Mouse (Mus musculus) limb, embryonic 14.5 days (tissue): ENCODE measurements around the gene Tspan7. TPM values are rescaled to one million over a fixed set of nuclear protein-coding genes. Genes with fewer than 3 reads are reported as not detected.

ENCODE experiments used
- ATAC-seq: fragments of 200-750 bp; cut with Nextera tagmentation; 2 replicates; pipeline ENCODE4 v1.8.0; 2017; ENCODE audit warnings: low read depth, moderate number of reproducible peaks, moderate TSS enrichment; ENCODE audit not compliant: low FRiP score
- DNase-seq: peaks from one replicate; pipeline ENCODE4 v3.0.0-alpha.2; 2015; ENCODE audit warnings: low spot score
- H3K27ac ChIP-seq: fragments of 300-500 bp; sonication (generic); replicated peaks from 2 replicates; pipeline ENCODE4 v1.5.1; 2014; ENCODE audit warnings: low read depth, mild to moderate bottlenecking, low read length, moderate library complexity, mixed read lengths
- H3K27me3 ChIP-seq: fragments of 300-500 bp; sonication (generic); 2 replicates; pipeline ENCODE4 v1.6.1; 2014; ENCODE audit warnings: low read length, mixed read lengths; ENCODE audit not compliant: control insufficient read depth, insufficient read depth
- H3K36me3 ChIP-seq: fragments of 300-500 bp; sonication (generic); 2 replicates; pipeline ENCODE4 v1.6.1; 2014; ENCODE audit warnings: mild to moderate bottlenecking, low read length, moderate library complexity, mixed read lengths; ENCODE audit not compliant: control insufficient read depth, insufficient read depth
- H3K4me1 ChIP-seq: fragments of 300-500 bp; sonication (generic); 2 replicates; pipeline ENCODE4 v1.6.1; 2014; ENCODE audit warnings: antibody characterized with exemption, low read length, mixed read lengths; ENCODE audit not compliant: control insufficient read depth, insufficient read depth
- H3K4me2 ChIP-seq: fragments of 300-500 bp; sonication (generic); replicated peaks from 2 replicates; pipeline ENCODE4 v1.6.1; 2014; ENCODE audit warnings: low read depth, mild to moderate bottlenecking, low read length, moderate library complexity; ENCODE audit not compliant: severe bottlenecking
- H3K4me3 ChIP-seq: fragments of 300-500 bp; sonication (generic); replicated peaks from 2 replicates; pipeline ENCODE4 v1.5.1; 2014; ENCODE audit warnings: low read length
- H3K9ac ChIP-seq: fragments of 300-500 bp; sonication (generic); 2 replicates; pipeline ENCODE4 v1.6.1; 2014; ENCODE audit warnings: mild to moderate bottlenecking, low read depth, low read length, moderate library complexity; ENCODE audit not compliant: severe bottlenecking
- H3K9me3 ChIP-seq: fragments of 300-500 bp; sonication (generic); 2 replicates; pipeline ENCODE4 v1.6.1; 2016; ENCODE audit warnings: low read length; ENCODE audit not compliant: control insufficient read depth
- POLR2A ChIP-seq: fragments of 200-500 bp; IDR thresholded peaks from 2 replicates; pipeline ENCODE4 v1.8.0; 2012; ENCODE audit warnings: inconsistent platforms, mild to moderate bottlenecking, moderate library complexity, borderline replicate concordance; ENCODE audit not compliant: insufficient read depth, insufficient read length; ENCODE audit errors: extremely low read depth
- WGBS: fragments of 180-500 bp; shearing (Covaris S2); extraction: QIAGEN DNeasy Blood & Tissue Kit; methylation state at CpG from one replicate; pipeline ENCODE4 v1.1.7; 2014; 5-methylcytosine and 5-hydroxymethylcytosine counted together
- polyA plus RNA-seq, 2 experiments: library from polyadenylated mRNA; depleted of rRNA in 1 of 2; stranded (reverse) in 1 of 2; unstranded in 1 of 2; fragments of >200 nt; fragmentation: Nextera tagmentation in 1 of 2; extraction: Ambion mirVana in 1 of 2; gene quantifications; 2 replicates each; pipeline versions ENCODE4 v1.2.1 to v1.2.3; 2012 to 2014

The Tspan7 gene
- polyA plus RNA-seq, 2 experiments, result 54.8 to 70.1 TPM

GRCm38 (mm10) chrX:10518510-10518909 lies 33.6 kb downstream of the Tspan7 start:
- Histone ChIP-seq H3K4me3 (no peak overlapping the region), H3K4me2 (no peak overlapping the region), H3K9ac (no peak overlapping the region), H3K4me1 (no peaks in the 10 kb centered on the region), H3K9me3 (no peaks in the 10 kb centered on the region), H3K36me3 (no peaks in the 10 kb centered on the region), H3K27me3 (no peaks in the 10 kb centered on the region), H3K27ac (no peak overlapping the region)
- TF ChIP-seq POLR2A, result no peak
- DNase-seq (no peak), ATAC-seq (no peak)
- WGBS, result 54% methylated on average over 5 of the region's 5 CpGs

GRCm38 (mm10) chrX:10535450-10535849 lies 50.5 kb downstream of the Tspan7 start:
- H3K9me3 ChIP-seq, result no peaks in the 10 kb centered on the region
- no peaks in the 10 kb centered on the region for H3K27me3 ChIP-seq
- DNase-seq, result no peak
- no peak overlapping the region for H3K4me3 ChIP-seq
- H3K4me1 ChIP-seq, result peaks cover 5% of the 10 kb centered on the region; the same call in 1 of the 2 replicates
- no peak overlapping the region for H3K4me2 ChIP-seq
- no peak overlapping the region for H3K9ac ChIP-seq
- WGBS, result 37% methylated on average over 2 of the region's 2 CpGs
- no peak overlapping the region for H3K27ac ChIP-seq
- no peaks in the 10 kb centered on the region for H3K36me3 ChIP-seq
- no peak for ATAC-seq
- no peak for TF ChIP-seq POLR2A

- H3K9me3 ChIP-seq, result no peaks in the 10 kb centered on the region
- H3K4me2 ChIP-seq, result no peak overlapping the region
- H3K27ac ChIP-seq, result no peak overlapping the region
- 68% methylated on average over 2 of the region's 2 CpGs for WGBS
- DNase-seq (peak; percentile 47), ATAC-seq (no peak)
- TF ChIP-seq POLR2A, result no peak
- peaks cover 5% of the 10 kb centered on the region; the same call in 1 of the 2 replicates for H3K4me1 ChIP-seq
- no peaks in the 10 kb centered on the region for H3K36me3 ChIP-seq
- H3K4me3 ChIP-seq, result no peak overlapping the region
- H3K27me3 ChIP-seq, result no peaks in the 10 kb centered on the region
- no peak overlapping the region for H3K9ac ChIP-seq
Observed at GRCm38 (mm10) chrX:10539009-10539408, 54.1 kb downstream of the Tspan7 start.

- H3K4me3 ChIP-seq, result no peak overlapping the region
- no peaks in the 10 kb centered on the region for H3K36me3 ChIP-seq
- peak; percentile 42 for DNase-seq
- H3K27ac ChIP-seq, result no peak overlapping the region
- H3K9ac ChIP-seq, result no peak overlapping the region
- 51% methylated on average over 6 of the region's 6 CpGs for WGBS
- H3K9me3 ChIP-seq, result no peaks in the 10 kb centered on the region
- no peak for TF ChIP-seq POLR2A
- no peak overlapping the region for H3K4me2 ChIP-seq
- no peak for ATAC-seq
- peaks cover 5% of the 10 kb centered on the region; the same call in 1 of the 2 replicates for H3K4me1 ChIP-seq
- H3K27me3 ChIP-seq, result no peaks in the 10 kb centered on the region
Observed at GRCm38 (mm10) chrX:10539482-10540166, 54.7 kb downstream of the Tspan7 start.

GRCm38 (mm10) chrX:10546840-10547239 lies 61.9 kb downstream of the Tspan7 start:
- no peak for DNase-seq
- H3K27me3 ChIP-seq, result no peaks in the 10 kb centered on the region
- no peak for ATAC-seq
- H3K9ac ChIP-seq, result no peak overlapping the region
- no peaks in the 10 kb centered on the region for H3K9me3 ChIP-seq
- H3K4me1 ChIP-seq, result no peaks in the 10 kb centered on the region
- no peaks in the 10 kb centered on the region for H3K36me3 ChIP-seq
- 80% methylated on average over 3 of the region's 3 CpGs for WGBS
- TF ChIP-seq POLR2A, result no peak
- H3K4me2 ChIP-seq, result no peak overlapping the region
- no peak overlapping the region for H3K27ac ChIP-seq
- no peak overlapping the region for H3K4me3 ChIP-seq
